Mouse (Mus musculus) layer of hippocampus, adult 9-11 months (tissue): ENCODE measurements around the gene Nectin1.

ENCODE experiments used
- DNase-seq: peaks from one replicate; pipeline ENCODE4 v3.0.0; 2022

Gene Nectin1

GRCm38 (mm10) chr9:43741277-43741676, 2.5 kb upstream of the Nectin1 start:
- no peak for DNase-seq

- no peak for DNase-seq
Observed at GRCm38 (mm10) chr9:43742066-43742465, 1.7 kb upstream of the Nectin1 start.

- DNase-seq: no peak
Observed at GRCm38 (mm10) chr9:43742902-43743646, 710 bp upstream of the Nectin1 start.

- DNase-seq: no peak
Observed at GRCm38 (mm10) chr9:43744138-43744981, 576 bp downstream of the Nectin1 start.

- no peak for DNase-seq
Observed at GRCm38 (mm10) chr9:43745051-43745792, 1.4 kb downstream of the Nectin1 start.

- DNase-seq: no peak
Observed at GRCm38 (mm10) chr9:43745951-43746703, 2.3 kb downstream of the Nectin1 start.

- DNase-seq: no peak
Observed at GRCm38 (mm10) chr9:43747710-43748109, 3.9 kb downstream of the Nectin1 start.

- DNase-seq: no peak
Observed at GRCm38 (mm10) chr9:43748519-43748918, 4.7 kb downstream of the Nectin1 start.

GRCm38 (mm10) chr9:43750053-43750452, 6.3 kb downstream of the Nectin1 start:
- DNase-seq: no peak

GRCm38 (mm10) chr9:43751111-43751510, 7.3 kb downstream of the Nectin1 start:
- DNase-seq: no peak

GRCm38 (mm10) chr9:43753481-43753880, 9.7 kb downstream of the Nectin1 start:
- no peak for DNase-seq

- no peak for DNase-seq
Observed at GRCm38 (mm10) chr9:43754083-43754482, 10.3 kb downstream of the Nectin1 start.

GRCm38 (mm10) chr9:43754768-43755197, 11.0 kb downstream of the Nectin1 start:
- no peak for DNase-seq

GRCm38 (mm10) chr9:43755464-43755863, 11.7 kb downstream of the Nectin1 start:
- no peak for DNase-seq

GRCm38 (mm10) chr9:43755928-43756327, 12.1 kb downstream of the Nectin1 start:
- no peak for DNase-seq

- no peak for DNase-seq
Observed at GRCm38 (mm10) chr9:43757225-43757624, 13.4 kb downstream of the Nectin1 start.

- DNase-seq: no peak
Observed at GRCm38 (mm10) chr9:43757972-43758965, 14.5 kb downstream of the Nectin1 start.

- no peak for DNase-seq
Observed at GRCm38 (mm10) chr9:43760078-43760477, 16.3 kb downstream of the Nectin1 start.

- peak; percentile 72 for DNase-seq
Observed at GRCm38 (mm10) chr9:43761181-43761820, 17.5 kb downstream of the Nectin1 start.

GRCm38 (mm10) chr9:43761941-43762340, 18.2 kb downstream of the Nectin1 start:
- DNase-seq: no peak
